Comparison of ENCODE assay signal across 25 mouse cellular contexts in the genomic region with DNA sequence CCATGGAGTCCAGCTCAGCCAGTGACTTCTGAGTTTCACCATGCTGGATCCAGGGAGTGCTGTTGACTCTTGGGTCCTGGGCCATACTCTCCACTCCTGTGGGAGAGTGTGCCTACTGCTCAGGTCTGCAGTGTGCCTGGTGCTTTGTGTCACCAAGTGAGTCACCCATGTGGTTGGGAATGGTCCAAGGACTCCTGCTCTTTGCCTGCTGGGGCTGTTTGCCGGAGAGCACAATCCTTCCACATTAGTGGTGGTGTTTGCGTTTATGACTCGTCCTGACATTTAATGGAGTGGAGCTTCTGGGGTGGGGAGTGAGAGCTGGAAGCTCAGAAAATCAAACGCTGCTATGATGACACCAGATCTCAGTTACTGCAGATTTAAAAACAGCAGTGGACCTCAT. TPM values are rescaled to one million over a fixed set of nuclear protein-coding genes. Genes with fewer than 3 reads are reported as not detected.
DNase-seq lines count a peak whose midpoint lies in the region; TF ChIP-seq lines count a peak whose summit lies in the region.
"Had no signal": no experiment of that assay in that cellular context is flagged by ENCODE, and none has a peak within 500 bp of the region (broad histone marks: within the 10 kb centered on the region; RNA-seq: fewer than 3 reads in every experiment).

No protein-coding gene starts in this region.

- H3K79me2 ChIP-seq in myocyte (ENCODE audit: control insufficient read depth, insufficient read depth), result peaks cover 12% of the 10 kb centered on the region

- peak overlapping the region; percentile 32 for H3K4me2 ChIP-seq in myocyte (ENCODE audit: low read depth)
- H3K4me2 ChIP-seq: embryonic facial prominence, embryonic 12.5 days; hindbrain, embryonic 15.5 days; kidney, embryonic 15.5 days; midbrain, embryonic 15.5 days had no signal

- no peak overlapping the region for H3ac ChIP-seq in myocyte (ENCODE audit: control insufficient read depth, insufficient read length)

- H3K4me3 ChIP-seq in myocyte, result no peak overlapping the region
- H3K4me3 ChIP-seq: embryonic facial prominence, embryonic 12.5 days; heart, embryonic 10.5 days; hindbrain, embryonic 15.5 days; kidney, embryonic 15.5 days; midbrain, embryonic 15.5 days had no signal

- H3K36me3 ChIP-seq in myocyte (ENCODE audit: control insufficient read depth, insufficient read depth), result no peaks in the 10 kb centered on the region
- H3K36me3 ChIP-seq: embryonic facial prominence, embryonic 12.5 days; heart, embryonic 10.5 days; hindbrain, embryonic 15.5 days; kidney, embryonic 15.5 days; midbrain, embryonic 15.5 days had no signal

- peak; percentile 9 to 19 for DNase-seq in cerebellum, postnatal 10 days
- DNase-seq in cerebellum, adult 18-20 months, result no peak
- peak; percentile 16 to 37 for DNase-seq in urinary bladder, adult 18-20 months (ENCODE audit: low spot score in 2 of 2)
- no peak for DNase-seq in urinary bladder, postnatal 10 days (ENCODE audit: low spot score)
- DNase-seq in adrenal gland, adult 18-20 months (ENCODE audit: low spot score in 2 of 2), result peak; percentile 39 to 74
- no peak for DNase-seq in heart, adult 18-20 months
- no peak for DNase-seq in right cerebral cortex, postnatal 10 days (ENCODE audit: low spot score in 2 of 2)
- DNase-seq: B cell, adult 2 months; forebrain, postnatal 0 days; gastrocnemius, postnatal 10 days; heart, postnatal 14 days; left cerebral cortex, postnatal 4 days; right cerebral cortex, postnatal 25 days; thymus, postnatal 36 days had no signal

- H3K27me3 ChIP-seq in myocyte (ENCODE audit: control insufficient read depth, insufficient read depth, insufficient read length), result no peaks in the 10 kb centered on the region
- H3K27me3 ChIP-seq: embryonic facial prominence, embryonic 12.5 days; hindbrain, embryonic 15.5 days; kidney, embryonic 15.5 days; midbrain, embryonic 15.5 days had no signal

- TF ChIP-seq POLR2A in myocyte (IDR thresholded peaks at IDR 0.05; ENCODE audit: insufficient read length, low read depth), result no peak

TF ChIP-seq in myocyte, 11 proteins besides CTCF, POLR2A, EP300 and RAD21:
- TF ChIP-seq CEBPB (IDR thresholded peaks at IDR 0.05; ENCODE audit: insufficient read depth, poor library complexity, severe bottlenecking), result no peak
- no peak for TF ChIP-seq TCF3 (IDR thresholded peaks at IDR 0.05; ENCODE audit: insufficient read length, low read depth)
- no peak for TF ChIP-seq MAX (IDR thresholded peaks at IDR 0.05; ENCODE audit: low read depth)
- no peak for TF ChIP-seq TCF12 (IDR thresholded peaks at IDR 0.05; ENCODE audit: insufficient read depth, poor library complexity, severe bottlenecking)
- TF ChIP-seq POLR2AphosphoS2 (IDR thresholded peaks at IDR 0.05; ENCODE audit: insufficient read length, low read depth), result no peak
- TF ChIP-seq MYOD1 (IDR thresholded peaks at IDR 0.05; ENCODE audit: control insufficient read depth in 1 of 3, insufficient read length in 2 of 3, low read depth in 2 of 3), result no peak
- no peak for TF ChIP-seq REST (IDR thresholded peaks at IDR 0.05; ENCODE audit: insufficient read depth, insufficient read length)
- no peak for TF ChIP-seq E2F4 (IDR thresholded peaks at IDR 0.05; ENCODE audit: insufficient read depth)
- TF ChIP-seq SRF (IDR thresholded peaks at IDR 0.05; ENCODE audit: control insufficient read depth, insufficient read length, low read depth), result no peak
- no peak for TF ChIP-seq MYOG (IDR thresholded peaks at IDR 0.05; ENCODE audit: control insufficient read depth in 1 of 3, insufficient read depth in 1 of 3, insufficient read length in 2 of 3, low read depth in 2 of 3)
- no peak for TF ChIP-seq USF1 (IDR thresholded peaks at IDR 0.05; ENCODE audit: low read depth)

RNA-seq across cellular contexts. Expression of gene Atf3, which starts 4.2 kb away (rescaled TPM):
- total RNA-seq in adrenal gland, adult 18-20 months (2021), result 10 to 100 TPM in 1 of 2 experiments, 1 to 10 TPM in 1; 6.0 to 30.7 TPM
- polyA plus RNA-seq in myocyte (2012; fragmentation: generic; extraction: Trizol), result 59.6 TPM
- total RNA-seq in heart, adult 18-20 months (2021), result 10 to 100 TPM; 11.7 to 19.1 TPM
- polyA plus RNA-seq: testis, adult 2 months had no signal

RNA-seq across cellular contexts. Expression of gene Fam71a, which starts 57.4 kb away (rescaled TPM):
- total RNA-seq in adrenal gland, adult 18-20 months (2021), result not detected
- not detected for polyA plus RNA-seq in myocyte (2012; fragmentation: generic; extraction: Trizol)
- not detected for total RNA-seq in heart, adult 18-20 months (2021)
- total RNA-seq: adrenal gland, postnatal 4 days; forebrain, postnatal 0 days; gastrocnemius, postnatal 10 days; heart, postnatal 14 days; layer of hippocampus, adult 18-20 months; left cerebral cortex, postnatal 4 days; liver, adult 2 months had no signal
- polyA plus RNA-seq: embryonic facial prominence, embryonic 12.5 days; forebrain, postnatal 0 days; heart, embryonic 10.5 days; hindbrain, embryonic 15.5 days; intestine, embryonic 16.5 days; kidney, embryonic 15.5 days; liver, adult 2 months; midbrain, embryonic 15.5 days had no signal

Comparison
In these comparisons a context has a peak if more than half of its experiments do, and no peak if none do; other contexts are left out.
1. DNase-seq: peak in cerebellum, postnatal 10 days (2 of 2), urinary bladder, adult 18-20 months (2 of 2) and adrenal gland, adult 18-20 months (2 of 2); none in cerebellum, adult 18-20 months (0 of 2), urinary bladder, postnatal 10 days (single experiment), heart, adult 18-20 months (0 of 2) and right cerebral cortex, postnatal 10 days (0 of 2).